Mouse (Mus musculus): ENCODE results near the gene Fank1.
A peak's percentile ranks its signal among the peaks of the same experiment; 100 is the strongest.
"Not testable (repeated sequence)": the region's sequence is repeated elsewhere in the genome, so short reads cannot be mapped to it uniquely, and the experiment has no call there.

Fank1 gene

DNA sequence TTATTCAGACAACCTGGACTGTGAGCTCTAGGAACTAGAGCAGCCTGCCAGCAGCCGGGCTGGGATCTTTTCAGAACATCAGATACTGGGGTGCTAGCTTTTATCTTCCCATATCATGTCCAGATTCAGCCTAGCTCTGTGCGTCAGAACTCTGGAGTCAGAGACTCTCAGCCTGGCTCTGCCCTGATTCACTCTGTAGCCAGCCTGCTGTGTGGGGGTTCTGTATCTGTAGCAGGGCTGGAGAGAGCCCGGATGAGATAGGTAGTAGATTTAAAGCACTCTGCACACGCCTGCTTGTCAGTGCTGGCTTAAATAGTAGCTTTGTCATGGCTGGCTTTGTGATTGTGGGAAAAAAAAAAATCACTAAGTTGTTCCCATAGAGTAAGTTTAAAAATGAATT lies 51.9 kb downstream of the Fank1 start:
- no peak for DNase-seq (ENCODE audit: low spot score)

DNA sequence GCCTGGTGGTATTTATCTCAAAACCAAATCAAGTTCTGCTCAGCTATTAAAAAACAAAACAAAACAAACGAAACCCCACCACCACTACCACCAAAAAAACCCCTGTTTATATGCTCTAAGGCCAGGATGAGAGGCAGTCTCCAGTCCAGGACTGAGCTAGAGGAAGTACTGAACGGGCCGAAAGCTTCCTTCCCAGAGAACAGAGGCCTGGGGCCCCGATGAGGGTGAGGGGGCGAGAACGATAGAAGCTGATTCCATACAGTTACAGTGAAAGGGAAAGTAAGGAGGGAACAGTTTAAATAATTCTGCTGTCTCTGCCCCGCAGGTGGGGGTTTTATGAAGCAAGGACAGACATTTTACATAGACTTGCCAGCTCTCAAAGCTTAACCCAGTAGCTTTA lies 52.9 kb downstream of the Fank1 start:
- no peak for DNase-seq (ENCODE audit: low spot score)

DNA sequence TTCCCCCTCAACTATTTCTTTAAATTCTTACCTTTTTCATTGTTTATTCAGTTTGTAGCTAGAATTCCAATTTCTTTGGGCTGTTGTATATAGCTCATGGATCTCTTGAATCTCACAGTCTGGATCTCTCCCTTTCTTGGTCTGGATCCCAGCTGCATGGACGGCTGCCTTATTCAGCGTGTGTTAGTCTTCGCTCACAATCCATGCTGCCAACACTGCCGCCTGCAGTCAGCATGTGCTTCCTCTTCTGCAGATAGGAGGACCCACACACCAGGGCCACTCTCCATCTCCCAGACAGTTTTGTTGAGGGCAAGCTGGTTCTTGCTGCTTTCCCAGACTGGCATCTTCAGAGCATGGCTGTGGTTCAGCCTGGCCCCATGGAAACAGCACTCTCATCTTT lies 62.9 kb downstream of the Fank1 start:
- no peak for DNase-seq (ENCODE audit: low spot score)

DNA sequence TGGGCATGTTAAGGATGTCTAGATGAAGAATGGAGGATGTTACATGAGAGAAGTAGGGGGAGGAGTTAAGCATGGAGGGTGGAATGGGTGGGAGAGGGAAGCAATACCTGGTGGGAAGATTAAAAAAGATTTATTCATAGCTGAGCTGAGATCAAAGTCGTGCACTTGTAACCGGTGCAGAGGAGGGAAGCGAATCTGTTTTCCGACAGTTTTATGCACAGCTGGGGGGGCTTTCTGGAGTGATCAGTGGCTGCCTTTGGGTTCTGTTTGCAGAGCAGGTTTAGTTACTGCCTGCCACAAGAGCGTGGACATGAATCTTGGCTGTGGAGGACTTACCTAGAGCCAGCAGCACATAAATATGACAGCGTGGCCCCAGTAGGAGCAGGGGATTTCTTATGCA lies 65.4 kb downstream of the Fank1 start:
- no peak for DNase-seq (ENCODE audit: low spot score)

DNA sequence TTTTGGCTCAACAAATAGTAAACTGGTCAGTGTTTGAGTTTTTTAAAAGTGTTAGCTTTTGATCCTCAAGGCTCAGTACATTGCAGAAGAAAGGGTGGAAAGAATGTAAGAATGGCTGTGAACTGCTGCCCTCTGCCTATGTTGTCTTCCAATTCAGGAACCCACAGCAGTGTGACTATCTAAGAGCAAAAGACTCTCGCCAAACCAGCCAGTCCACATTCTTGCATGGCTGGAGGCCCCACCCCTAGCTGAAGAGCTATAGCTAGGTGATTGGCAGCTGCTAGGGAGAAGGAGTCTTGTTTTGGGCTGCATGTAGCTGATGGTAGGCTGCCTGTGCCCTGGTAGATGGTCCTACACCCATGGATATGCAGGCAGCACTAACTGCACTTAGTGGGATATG lies 70.5 kb downstream of the Fank1 start:
- DNase-seq (ENCODE audit: low spot score), result no peak

DNA sequence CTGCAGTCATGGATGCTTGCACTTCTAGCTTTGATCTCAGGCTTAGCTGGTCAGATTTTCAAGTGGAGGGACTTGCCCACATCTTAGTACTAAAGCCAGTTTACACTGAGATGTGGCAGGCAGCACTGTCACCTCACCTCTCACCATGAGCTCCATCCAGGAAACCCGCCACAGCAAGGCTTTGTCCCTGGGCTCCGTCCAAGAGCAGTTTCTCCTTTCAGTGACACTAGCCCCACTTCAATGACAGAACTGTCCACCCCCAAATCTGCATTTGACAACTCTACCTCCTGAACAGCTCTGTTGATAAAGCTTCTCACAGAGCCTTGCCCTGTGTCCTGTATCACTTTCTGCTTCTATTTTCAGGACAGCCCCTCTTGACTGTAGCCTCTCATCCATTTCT lies 71.5 kb downstream of the Fank1 start:
- no peak for DNase-seq (ENCODE audit: low spot score)

DNA sequence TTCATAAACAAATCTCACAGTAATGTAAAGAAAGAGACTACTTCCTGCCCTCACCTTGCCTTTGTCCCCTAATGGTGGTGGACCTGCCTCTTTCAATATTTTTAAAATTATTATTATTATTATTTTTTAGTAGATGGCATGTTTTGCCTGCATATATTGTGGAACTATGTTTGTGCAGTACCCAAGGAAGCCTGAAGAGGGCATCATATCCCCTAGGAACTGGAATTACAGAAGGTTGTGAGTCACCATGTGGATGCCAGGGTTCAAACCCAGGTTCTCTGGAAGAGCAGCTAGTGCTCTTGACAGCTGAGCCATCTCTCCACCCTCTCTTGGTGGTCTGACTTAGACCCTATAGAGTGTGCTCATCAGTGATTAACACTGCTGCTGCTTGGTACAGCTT lies 74.1 kb downstream of the Fank1 start:
- DNase-seq (ENCODE audit: low spot score), result no peak

DNA sequence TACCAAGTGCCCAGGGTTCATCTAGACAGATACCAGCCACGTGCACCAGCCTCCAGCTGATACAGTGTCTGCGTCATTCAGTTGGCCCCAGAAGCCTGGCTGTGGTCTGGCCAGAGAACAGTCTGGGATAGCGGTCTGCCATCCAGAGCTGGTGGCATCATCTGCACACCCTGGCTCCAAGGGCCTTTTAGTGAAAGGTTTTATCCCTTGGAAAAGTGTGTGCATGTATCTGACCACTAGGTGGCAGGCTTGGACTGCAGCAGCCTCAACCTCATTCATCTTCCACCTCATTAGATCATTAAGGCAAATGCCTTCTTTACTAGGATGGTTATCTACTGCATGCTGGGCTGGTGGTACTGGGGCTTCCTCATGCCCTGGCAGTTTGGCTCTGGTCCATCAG lies 79.6 kb downstream of the Fank1 start:
- DNase-seq (ENCODE audit: low spot score), result peak; percentile 33

DNA sequence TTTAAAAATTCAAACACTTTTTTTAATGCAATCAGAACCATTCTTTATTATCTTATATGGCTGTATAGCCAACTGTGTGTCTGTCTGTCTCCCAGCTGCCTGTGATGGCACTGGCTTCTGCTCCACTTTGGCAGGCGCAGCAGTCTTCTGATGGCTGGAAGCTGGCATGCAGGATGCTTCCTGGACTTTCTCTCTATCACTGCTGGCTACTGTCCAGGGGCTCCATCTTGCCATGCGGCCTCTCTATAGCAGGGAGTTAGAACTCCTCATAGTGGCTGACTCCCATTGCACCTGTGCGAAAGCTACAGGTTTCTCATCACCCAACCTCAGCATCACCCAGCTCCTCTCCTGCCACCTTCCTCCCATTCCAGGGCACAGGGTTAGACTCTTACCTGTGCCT lies 81.8 kb downstream of the Fank1 start:
- no peak for DNase-seq (ENCODE audit: low spot score)

DNA sequence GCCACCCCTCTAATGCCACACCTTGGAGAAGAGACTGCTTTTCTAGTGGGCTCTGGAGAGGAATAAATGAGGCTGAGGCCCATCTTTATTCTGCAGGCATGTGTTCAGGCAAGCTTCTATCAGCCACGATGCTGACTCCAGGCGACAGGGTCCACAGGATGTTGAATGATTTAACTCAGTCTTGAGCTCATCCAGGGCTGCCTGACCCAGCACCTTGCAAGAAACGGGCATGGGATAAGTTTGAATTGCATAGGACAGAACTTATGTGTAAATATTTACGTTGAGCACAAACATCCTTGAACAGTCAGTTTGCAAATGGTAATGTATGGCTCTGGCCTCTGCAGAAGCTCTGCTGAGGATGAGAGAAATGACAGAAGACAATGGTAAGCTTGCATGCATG lies 82.9 kb downstream of the Fank1 start:
- DNase-seq (ENCODE audit: low spot score), result no peak

DNA sequence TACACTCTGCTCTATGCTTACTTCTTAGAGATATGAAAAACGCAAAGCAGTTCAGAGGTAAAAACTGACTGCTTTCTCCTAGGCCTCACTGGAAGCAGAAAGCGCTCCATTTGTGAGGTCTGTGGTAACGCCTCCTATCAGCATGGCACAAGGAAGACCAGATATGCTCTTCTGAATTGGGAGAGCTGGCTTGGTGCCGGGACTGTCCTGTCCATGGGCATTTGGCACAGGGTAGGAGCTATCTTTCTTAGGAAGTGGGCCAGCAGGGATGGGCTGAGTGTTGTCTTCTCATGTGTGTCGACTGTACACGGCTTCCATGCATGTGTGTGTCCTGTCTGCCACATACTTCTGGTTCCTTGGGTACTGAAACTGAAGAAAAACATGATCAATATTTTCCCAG lies 85.6 kb downstream of the Fank1 start:
- DNase-seq (ENCODE audit: low spot score), result no peak

DNA sequence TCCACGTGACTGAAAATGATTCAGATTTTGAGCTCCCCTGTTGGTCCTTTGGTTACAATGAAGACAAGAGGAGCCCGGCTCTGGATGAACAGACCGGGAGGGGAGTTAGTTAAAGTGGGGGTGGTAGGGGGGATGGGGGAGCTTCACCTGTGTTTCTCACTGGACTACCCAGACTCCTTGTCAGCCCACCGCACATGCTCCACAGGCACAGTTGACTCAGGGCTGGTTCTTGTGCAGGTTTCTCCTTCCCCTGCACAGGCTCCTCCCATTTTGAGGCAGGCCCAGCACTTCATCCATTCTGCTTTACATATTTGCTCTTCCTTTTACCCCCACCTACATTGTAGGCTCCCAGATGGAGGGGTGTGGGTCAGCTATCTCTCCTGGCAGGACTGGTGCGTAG lies 86.1 kb downstream of the Fank1 start:
- no peak for DNase-seq (ENCODE audit: low spot score)

DNA sequence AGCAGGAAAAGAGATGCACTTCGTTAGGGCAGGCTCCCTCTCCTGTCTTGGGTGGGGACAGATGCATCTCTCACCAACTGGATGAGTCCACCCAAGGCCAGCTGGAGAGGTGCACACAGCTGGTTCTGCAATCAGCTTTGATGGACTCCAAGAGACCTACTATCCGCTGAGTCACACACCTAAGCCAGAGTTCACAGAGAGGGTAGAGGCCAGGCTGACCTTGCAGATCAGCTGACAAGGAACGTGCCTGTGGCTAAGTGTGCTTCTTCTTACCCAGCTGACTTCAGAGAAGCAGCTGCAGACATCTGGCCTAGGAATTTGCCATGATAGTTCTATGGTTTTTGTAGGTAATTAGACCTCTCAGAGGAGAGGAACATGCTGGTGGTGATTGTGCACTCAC lies 86.5 kb downstream of the Fank1 start:
- DNase-seq (ENCODE audit: low spot score), result no peak

DNA sequence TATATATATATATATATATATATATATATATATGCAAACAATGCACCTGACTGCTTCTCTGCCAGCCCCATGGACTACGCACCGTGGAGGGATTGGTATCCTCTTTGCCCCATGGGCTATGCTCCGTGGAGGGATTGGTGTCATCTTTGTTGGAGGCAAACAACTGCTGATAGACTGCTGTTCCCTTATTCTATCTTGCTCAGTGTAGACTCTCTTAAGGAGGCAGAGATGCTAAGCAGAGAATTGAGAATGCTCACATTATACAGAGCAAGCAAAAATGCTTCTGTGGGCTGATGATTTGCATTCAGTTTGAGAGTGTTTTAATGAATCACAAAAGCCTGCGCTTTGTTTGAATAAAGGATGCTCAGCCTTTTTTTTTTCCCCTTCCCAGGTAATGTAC lies 87.0 kb downstream of the Fank1 start:
- no peak for DNase-seq (ENCODE audit: low spot score)

DNA sequence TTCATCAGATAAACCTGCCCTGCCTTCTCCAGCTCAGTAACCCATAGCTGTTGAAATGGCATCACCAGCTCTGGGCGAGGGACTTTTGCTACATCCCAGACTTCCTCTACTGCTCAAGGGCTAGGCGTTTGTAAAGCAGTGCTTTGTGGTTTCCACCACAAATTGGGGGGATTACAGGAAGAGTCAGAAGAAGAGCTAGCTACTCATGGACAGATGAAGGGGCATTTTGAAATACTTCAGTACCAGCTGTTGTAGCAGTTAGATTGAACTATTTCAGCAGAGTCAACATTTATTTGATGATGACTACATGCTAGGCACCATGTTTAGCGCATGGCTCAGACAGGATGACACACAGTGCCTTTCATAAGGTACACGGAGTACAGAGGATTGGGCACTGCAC lies 93.6 kb downstream of the Fank1 start:
- DNase-seq (ENCODE audit: low spot score), result no peak

DNA sequence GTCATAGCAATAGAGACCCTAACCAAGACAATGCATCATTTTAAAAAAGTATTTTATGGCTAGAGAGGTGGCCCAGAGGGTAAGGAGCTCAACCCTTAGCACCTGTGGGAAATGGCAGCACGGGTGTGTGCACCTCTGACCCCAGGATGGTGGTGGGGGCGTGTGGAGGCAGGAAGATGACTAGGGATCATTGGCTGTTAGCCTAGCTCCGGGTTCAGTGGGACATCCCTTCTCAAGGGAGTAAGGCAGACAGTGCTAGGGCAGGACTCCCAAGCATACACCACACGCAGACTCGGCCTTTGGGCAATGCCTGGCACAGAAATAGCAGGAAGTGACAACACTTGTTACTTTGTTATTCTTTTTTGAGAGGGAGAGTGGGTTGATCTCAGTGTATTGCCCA lies 96.0 kb downstream of the Fank1 start:
- DNase-seq (ENCODE audit: low spot score), result no peak

DNA sequence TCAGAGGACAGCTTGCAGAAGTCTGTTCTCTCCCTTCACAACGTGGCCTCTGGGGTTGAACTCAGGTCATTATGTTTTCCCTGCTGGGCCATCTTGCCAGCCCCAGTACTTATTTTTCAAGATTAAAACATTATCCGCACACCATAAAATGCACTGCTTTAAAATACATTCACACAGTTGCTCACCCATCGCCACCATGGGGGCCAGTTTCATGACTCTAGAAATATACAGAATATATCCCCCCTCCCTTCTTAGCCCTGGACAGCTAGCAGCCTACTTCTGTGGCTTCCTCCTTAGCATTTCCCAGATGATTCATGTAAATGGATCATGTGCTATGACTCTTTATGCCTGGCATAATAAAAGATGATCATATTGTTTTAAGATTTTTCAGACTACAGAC lies 99.5 kb downstream of the Fank1 start:
- DNase-seq (ENCODE audit: low spot score), result no peak

DNA sequence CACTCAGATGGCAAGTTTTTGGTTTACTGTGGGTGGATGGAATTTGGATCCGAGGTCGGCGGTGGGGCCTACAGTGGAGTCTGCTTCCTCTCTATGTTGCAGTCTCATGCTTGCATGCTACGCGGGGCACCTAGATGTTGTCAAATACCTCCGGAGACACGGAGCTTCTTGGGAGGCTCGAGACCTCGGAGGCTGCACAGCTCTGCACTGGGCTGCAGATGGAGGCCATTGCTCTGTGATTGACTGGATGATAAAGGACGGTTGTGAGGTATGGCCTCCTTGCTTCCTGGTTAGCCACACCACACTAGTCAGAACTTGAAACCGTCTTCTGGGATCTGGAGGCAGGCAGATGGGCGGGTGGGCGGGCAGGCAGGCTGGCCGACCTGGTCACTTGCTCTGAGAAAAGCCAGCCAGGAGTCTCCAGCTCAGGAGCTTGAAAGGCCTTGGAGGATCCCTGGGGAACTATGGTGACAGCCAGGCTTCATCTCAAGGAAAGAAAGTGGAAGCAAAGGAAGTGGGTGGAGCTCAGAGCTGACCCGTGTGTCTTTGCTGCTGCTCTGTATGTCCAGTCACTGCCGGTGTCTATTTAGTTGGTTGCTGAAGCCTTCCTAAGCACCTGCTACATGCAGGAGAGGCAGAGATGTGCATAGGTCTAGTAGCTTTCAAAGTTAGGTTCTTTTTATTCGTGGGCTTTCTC lies 100.1 kb downstream of the Fank1 start:
- no peak for DNase-seq (ENCODE audit: low spot score)

DNA sequence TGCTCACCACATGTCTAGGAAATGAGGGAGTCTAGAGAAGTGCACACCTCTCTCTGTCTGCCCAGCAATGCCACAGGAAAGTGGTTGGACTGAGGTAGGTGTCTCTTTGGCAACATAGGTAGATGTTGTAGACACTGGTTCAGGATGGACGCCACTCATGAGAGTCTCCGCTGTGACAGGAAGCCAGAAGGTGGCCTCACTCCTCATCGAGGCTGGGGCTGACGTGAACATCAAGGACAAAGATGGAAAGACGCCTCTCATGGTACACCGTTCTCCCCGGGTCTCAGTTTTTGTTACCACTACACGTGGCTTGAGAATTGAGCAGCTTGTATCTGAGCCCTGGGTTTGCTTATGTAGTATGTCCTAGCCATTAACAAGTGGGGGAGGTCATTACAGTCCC lies 103.1 kb downstream of the Fank1 start:
- no peak for DNase-seq (ENCODE audit: low spot score)

DNA sequence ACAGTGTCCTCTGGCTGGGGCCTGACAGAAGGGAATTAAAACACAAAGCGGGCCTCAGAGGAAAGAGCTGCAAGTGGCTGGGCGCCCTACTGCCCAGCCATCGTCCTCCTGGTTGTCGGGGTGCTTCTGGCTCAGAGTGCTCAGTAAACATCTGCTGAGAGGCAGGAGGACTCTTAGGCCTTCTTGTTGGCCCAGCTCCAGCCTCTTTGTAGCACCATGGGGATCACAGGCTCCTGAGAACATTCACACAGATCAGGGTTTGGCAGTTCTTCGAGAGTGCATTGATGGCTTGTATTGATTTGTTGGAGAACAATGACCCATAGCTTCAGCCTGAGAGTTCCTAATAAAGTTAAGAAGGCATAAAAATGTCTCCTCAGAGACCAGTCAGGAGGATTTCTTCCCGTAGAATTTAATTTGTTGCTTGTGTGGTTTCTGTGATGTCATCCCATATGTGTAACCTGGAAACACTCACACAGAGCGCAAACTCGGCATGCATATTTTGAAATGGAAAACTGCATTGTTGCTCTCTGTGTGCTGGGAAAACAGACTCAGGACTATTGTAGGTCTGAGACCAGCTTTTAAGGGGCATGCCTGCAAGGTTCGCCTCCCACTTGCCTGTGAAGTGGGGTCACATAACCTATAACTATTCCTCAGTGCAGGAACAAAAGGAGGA lies 108.2 kb downstream of the Fank1 start:
- DNase-seq (ENCODE audit: low spot score), result not testable (repeated sequence)

DNA sequence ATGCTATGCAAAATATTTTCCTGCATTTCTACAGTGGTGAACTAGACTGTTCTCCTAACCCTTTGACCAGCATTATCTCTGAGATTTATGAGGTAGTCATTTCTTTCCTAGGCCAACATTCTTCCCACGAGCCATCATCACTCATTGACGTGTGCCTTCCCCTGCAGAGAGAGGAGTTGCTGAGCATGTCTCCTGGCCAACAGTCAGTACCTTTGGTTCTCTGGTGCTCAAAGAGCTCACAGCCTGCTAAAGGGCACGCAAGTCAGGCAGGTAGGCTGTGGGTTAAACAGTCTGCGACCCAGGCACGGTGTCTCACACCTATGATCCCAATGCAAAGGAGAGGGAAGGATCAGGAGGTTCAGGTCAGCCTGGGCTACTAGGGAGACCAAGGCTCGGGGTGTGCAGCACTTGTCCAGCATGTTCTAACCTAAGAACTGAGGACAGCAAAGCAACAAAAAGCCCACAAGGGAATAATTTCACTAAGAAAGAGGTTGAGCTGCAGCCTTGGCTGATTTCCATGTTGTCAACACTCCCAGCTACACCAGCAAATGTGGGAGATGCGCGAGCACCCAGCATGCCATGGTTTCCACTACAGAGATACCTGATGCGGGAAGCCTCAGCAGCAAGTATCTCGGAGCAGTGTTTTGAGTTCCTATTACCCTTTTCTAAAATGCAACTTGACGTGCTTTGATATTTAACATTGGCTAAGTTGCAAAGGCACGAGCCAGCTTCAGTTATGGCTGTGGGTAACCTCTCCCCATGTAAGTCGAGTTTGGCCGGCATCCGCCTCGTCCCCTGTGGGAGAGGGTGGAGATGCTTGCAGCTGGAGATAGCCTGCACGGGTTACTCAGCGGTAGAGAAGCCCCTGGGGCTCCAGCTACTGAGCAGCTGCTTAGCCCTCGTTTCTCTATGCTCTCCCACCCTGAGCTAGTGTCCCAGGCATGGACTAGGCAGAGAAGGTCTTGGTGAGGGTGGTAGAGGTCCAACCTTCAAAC lies 112.6 kb downstream of the Fank1 start:
- no peak for DNase-seq (ENCODE audit: low spot score)

DNA sequence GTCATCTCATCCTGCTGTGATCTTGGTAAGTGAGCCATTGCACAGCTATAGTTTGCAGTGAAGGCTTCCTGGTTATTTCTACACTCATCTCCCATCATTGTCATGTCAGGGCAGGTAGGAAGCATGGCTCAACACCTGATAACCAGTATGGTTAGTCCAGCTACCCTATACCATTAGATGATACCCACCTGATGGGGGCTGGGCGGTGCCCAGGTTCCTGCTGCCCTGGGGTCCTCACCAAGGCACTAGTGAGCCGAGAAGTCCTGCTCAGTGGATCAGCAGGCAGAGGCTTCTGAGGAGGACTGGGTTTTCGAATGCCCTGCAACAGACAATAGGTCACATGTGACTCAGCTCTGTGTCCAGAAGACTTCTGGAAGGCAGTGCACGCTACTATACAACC lies 113.3 kb downstream of the Fank1 start:
- DNase-seq (ENCODE audit: low spot score), result no peak

DNA sequence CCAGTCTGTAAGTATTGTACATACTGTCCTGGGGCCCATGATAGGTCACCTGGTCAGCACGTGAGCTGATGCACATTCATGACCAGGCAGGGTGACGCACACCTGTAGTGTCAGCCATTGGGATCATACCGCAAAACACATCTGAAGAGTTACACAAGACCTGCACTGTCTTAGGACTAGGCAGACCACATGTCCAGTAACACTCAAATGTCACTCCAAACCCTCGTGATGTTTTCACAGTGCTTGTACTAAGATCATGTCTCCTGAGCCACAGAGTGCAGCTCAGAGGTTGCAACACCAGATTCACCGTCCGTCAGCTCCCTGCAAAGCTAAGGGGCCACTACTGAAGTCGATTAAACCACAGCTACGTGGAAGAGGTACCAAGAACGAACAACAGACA lies 114.6 kb downstream of the Fank1 start:
- DNase-seq (ENCODE audit: low spot score), result no peak
